Mouse (Mus musculus) frontal cortex, postnatal 14 days (tissue): ENCODE results near the gene Plscr3.
"Not testable (repeated sequence)": the region's sequence is repeated elsewhere in the genome, so short reads cannot be mapped to it uniquely, and the experiment has no call there.

ENCODE experiments used
- DNase-seq, 2 experiments: peaks; one replicate each; pipeline ENCODE4 v3.0.0; 2022; ENCODE audit warnings: low spot score in 2 of 2

The Plscr3 gene

DNA sequence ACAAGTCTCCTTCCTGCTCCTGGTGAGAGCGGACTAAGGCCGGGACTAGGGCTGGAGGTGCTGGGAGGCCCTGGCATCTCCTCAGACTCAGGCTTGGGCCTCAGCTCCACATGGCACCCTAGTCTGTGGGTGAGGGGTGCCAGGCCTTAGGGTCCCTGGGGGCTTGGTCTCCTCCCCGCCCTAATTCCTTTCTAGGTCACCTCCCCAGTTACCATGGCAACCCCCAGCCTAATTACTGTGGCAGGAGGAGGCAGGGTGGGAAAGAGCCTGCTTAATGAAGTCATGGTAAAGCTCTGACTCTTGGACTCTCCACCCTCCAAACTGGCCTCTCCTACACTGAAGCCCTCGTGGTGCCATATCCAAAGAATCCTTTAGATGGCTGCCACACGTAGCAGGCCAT is 17.3 kb upstream of the Plscr3 start:
- no peak for DNase-seq

GRCm38 (mm10) chr11:69833554-69833953 is 12.6 kb upstream of the Plscr3 start:
- DNase-seq, result no peak

GRCm38 (mm10) chr11:69834001-69834549 is 12.1 kb upstream of the Plscr3 start:
- no peak for DNase-seq

DNA sequence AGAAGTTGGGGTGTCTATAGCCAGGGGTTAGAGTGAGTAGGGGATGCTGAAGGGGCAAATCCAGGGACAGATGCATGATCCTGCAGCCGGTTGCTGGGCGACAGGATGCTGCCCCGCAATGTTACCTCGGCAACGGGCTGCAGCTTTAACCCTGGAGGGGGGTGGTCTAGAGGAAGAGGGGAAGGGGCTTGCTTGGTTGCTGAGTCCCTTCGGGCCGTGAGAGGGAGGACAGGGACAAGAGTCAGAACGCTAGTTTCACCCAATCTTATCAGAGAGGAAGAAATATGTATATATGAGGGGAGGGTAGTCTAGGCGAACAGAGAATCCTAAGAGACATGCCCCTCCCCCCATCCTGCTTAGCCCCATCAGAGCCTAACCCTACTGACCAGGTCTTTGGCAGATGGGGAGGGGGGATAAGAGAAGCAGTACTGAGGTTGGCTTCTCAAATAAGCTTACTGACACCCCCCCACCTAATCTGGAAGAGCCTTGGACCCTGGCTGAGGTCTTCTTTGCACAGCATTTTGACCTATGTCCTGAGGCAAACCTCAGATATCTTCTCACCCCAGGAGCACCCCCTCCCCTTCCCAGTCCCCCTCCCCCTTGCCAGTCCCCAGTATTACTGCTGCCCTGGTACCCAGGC is 10.7 kb upstream of the Plscr3 start:
- no peak for DNase-seq

DNA sequence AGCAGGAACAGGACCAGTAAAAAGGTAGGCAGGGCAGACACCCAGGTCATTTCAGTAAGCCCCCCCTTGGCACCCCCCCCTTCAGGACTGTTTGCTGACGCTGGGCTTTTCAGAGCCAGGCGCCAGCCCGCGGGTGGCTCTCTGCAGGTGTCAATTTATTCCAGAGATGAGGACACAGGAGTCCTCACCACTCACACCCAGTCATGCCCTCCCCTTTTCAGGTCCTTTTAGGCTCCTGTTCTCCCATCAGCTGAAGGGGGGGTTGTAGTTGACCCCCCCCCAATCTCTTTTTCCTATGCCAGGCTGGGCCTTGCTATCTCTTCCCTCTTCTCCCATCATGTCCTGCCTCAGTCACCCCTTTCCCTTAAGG is 10.2 kb upstream of the Plscr3 start:
- DNase-seq, result no peak

GRCm38 (mm10) chr11:69836703-69837576 is 9.2 kb upstream of the Plscr3 start:
- DNase-seq, result peak; percentile 42 to 43

GRCm38 (mm10) chr11:69837604-69837951 is 8.6 kb upstream of the Plscr3 start, which contains the start of gene Nlgn2:
Gene Nlgn2 (minus strand): TSS chr11:69837784.
- no peak for DNase-seq

- DNase-seq, result peak; percentile 95 to 98
Observed at GRCm38 (mm10) chr11:69837952-69838713, 8.0 kb upstream of the Plscr3 start, which contains the start of gene Tmem256. Gene Tmem256 (plus strand): TSS chr11:69838514.

DNA sequence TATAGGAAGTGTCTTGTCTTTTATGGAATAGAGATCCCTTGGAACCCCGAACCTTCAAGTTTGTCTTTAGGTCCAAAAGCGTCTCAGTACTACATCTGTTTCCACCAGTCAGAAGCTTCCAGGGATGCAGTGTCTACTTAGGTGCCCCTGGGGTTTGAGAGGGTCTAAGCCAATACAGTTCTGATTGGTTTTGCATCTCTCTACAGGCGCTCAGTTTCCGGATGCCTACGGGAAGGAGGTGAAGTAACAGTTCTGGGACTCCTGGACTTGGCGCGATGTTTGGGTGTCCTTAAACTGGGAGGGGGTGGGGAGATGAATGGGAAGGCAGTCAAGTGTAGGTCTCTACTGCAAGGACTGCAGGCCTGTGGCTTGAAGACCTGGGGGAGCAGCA is 7.5 kb upstream of the Plscr3 start:
- DNase-seq, result no peak

GRCm38 (mm10) chr11:69846738-69847688 is 837 bp downstream of the Plscr3 start:
- DNase-seq, result no peak

DNA sequence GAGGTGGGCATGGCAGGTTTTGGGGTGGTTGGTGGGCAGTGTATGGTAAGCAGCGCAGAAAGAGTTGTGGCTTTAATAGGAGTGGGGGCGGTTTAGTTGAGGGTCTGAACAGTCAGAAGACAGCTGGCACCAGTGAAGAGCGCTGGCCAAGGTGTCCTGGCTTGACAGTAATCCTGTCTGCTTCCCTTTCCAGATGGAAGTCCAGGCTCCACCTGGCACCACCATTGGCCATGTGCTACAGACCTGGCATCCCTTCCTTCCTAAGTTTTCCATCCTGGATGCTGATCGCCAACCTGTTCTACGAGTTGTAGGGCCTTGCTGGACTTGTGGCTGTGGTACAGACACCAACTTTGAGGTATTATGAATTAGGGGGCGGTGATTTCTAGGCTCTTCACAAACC is 1.8 kb downstream of the Plscr3 start:
- DNase-seq, result no peak

DNA sequence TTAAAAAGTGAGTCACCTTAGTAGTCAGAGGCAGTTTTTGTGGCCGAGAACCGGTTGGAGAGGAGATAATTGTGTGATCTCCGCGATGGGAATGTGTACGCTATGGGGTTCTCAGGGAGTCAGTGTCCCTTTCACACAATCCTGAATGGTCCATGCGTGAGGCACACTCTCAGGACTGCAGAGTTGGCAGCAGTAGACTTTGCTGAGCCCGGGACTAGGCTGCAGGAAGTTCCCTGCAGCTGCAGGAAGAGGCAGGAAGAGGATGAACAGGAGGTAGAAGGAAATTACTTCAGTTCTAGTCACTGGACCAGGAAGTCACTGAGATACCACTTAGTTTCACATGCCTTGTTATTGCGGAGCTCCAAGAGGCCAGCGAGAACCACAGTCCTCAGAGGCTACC is 3.0 kb downstream of the Plscr3 start:
- no peak for DNase-seq

- DNase-seq, result no peak
Observed at GRCm38 (mm10) chr11:69849884-69850283, 3.7 kb downstream of the Plscr3 start.

DNA sequence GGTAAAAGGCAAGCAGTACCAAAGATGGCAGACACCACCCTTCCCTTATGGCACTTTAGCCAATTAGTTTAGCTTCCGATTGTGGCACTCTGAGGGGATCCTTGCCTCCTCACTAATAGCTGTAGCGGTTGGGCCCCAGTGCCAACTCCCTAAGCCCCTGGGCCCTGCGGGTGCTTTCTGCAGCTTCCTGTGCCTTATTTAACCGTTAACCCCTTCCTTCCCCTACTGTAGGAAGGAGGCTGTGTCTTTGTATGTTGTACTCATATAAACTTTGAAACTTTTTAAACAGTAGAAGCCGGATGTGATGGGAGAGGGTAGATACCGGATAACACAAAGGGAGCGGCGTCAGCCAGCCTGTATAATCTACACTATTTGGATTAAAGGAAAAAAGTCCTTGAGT is 4.6 kb downstream of the Plscr3 start:
- no peak for DNase-seq

DNA sequence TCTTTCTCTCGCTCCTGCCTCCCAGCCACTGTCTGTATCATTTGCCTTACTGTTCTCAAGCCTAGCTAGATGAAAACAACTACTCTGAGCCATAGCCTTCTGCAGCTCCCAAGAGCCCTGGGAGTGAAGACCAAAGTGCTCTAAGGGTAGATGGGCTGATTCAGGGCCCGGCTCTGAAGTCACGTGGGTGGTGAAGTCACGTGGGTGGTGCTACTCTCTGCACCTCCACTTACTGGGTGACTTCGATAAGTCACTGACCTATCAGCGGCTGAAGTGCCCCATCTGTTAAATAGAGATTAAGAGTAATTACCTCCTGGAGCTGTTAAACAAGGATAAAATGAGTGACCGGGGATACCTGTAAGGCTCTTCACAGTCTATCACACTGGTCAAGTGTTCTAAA is 7.8 kb downstream of the Plscr3 start:
- no peak for DNase-seq

DNA sequence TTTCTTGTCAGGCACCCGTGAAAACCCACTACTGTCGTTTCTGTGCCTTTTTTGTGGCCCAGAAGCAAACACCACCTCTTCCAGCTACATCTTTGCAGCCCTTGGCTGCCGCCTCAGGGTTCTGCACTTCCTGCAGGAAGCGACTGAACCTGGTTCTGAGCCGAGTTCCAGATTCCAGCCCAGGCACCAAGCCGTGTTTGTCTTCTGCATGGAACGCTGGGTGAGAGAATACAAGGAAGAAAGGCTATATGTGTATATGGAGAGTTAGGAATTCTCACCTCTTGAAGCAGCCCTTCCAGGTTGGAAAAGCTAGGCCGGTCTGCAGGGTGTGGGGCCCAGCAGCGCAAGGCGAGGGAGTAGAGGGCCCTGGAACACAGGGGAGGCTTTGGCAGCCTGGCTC is 8.5 kb downstream of the Plscr3 start:
- no peak for DNase-seq

- DNase-seq, result no peak
Observed at GRCm38 (mm10) chr11:69855347-69855746, 9.2 kb downstream of the Plscr3 start.

- DNase-seq, result no peak
Observed at GRCm38 (mm10) chr11:69858113-69858998, 12.2 kb downstream of the Plscr3 start, which contains the start of gene Tnk1. Gene Tnk1 (minus strand): TSS chr11:69858730.

DNA sequence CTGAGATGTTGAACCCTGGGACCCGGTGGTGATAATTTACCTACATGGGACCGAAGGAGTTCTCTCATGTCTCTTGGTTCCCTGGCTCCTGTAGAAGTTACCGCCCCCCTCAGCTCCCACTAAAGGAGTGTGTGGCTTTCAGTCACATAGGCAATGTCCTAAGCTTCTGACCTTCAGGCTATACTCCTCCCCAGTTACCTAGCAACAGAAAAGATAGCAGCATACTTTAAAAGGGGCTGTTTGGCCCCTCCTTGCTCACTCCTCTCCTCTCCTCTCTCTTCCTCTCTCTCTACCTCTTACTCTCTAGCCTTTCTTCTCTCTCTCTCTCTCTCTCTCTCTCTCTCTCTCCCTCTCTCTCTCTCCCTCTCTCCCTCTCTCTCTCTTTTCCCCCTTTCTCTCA is 17.6 kb downstream of the Plscr3 start:
- DNase-seq, result not testable (repeated sequence)
